Mouse (Mus musculus): ENCODE data around the gene Prom1.

The Prom1 gene

GRCm38 (mm10) chr5:44101231-44102110, at the start of gene Prom1:
Gene Prom1 (minus strand): TSS chr5:44102032.
- TF ChIP-seq GATA4 (IDR thresholded peaks at IDR 0.05; ENCODE audit: insufficient replicate concordance, low read length), result no peak

GRCm38 (mm10) chr5:44147732-44148131, 45.9 kb upstream of the Prom1 start:
- no peak for TF ChIP-seq GATA4 (IDR thresholded peaks at IDR 0.05; ENCODE audit: insufficient replicate concordance, low read length)

GRCm38 (mm10) chr5:44146437-44147332, 44.9 kb upstream of the Prom1 start:
- TF ChIP-seq GATA4 (IDR thresholded peaks at IDR 0.05; ENCODE audit: insufficient replicate concordance, low read length), result no peak

- no peak for TF ChIP-seq GATA4 (IDR thresholded peaks at IDR 0.05; ENCODE audit: insufficient replicate concordance, low read length)
Observed at GRCm38 (mm10) chr5:44143467-44144235, 41.8 kb upstream of the Prom1 start.

GRCm38 (mm10) chr5:44127487-44127886, 25.7 kb upstream of the Prom1 start:
- TF ChIP-seq GATA4 (IDR thresholded peaks at IDR 0.05; ENCODE audit: insufficient replicate concordance, low read length), result no peak

- no peak for TF ChIP-seq GATA4 (IDR thresholded peaks at IDR 0.05; ENCODE audit: insufficient replicate concordance, low read length)
Observed at GRCm38 (mm10) chr5:44121390-44121789, 19.6 kb upstream of the Prom1 start.

- no peak for TF ChIP-seq GATA4 (IDR thresholded peaks at IDR 0.05; ENCODE audit: insufficient replicate concordance, low read length)
Observed at GRCm38 (mm10) chr5:44113138-44113537, 11.3 kb upstream of the Prom1 start.

- no peak for TF ChIP-seq GATA4 (IDR thresholded peaks at IDR 0.05; ENCODE audit: insufficient replicate concordance, low read length)
Observed at GRCm38 (mm10) chr5:44109121-44109520, 7.3 kb upstream of the Prom1 start.

- no peak for TF ChIP-seq GATA4 (IDR thresholded peaks at IDR 0.05; ENCODE audit: insufficient replicate concordance, low read length)
Observed at GRCm38 (mm10) chr5:44108125-44108524, 6.3 kb upstream of the Prom1 start.

- no peak for TF ChIP-seq GATA4 (IDR thresholded peaks at IDR 0.05; ENCODE audit: insufficient replicate concordance, low read length)
Observed at GRCm38 (mm10) chr5:44105192-44105591, 3.4 kb upstream of the Prom1 start.

GRCm38 (mm10) chr5:44104686-44105085, 2.9 kb upstream of the Prom1 start:
- no peak for TF ChIP-seq GATA4 (IDR thresholded peaks at IDR 0.05; ENCODE audit: insufficient replicate concordance, low read length)

- no peak for TF ChIP-seq GATA4 (IDR thresholded peaks at IDR 0.05; ENCODE audit: insufficient replicate concordance, low read length)
Observed at GRCm38 (mm10) chr5:44104120-44104519, 2.3 kb upstream of the Prom1 start.

GRCm38 (mm10) chr5:44103121-44103520, 1.3 kb upstream of the Prom1 start:
- TF ChIP-seq GATA4 (IDR thresholded peaks at IDR 0.05; ENCODE audit: insufficient replicate concordance, low read length), result no peak

GRCm38 (mm10) chr5:44100544-44101230, 1.1 kb downstream of the Prom1 start:
- no peak for TF ChIP-seq GATA4 (IDR thresholded peaks at IDR 0.05; ENCODE audit: insufficient replicate concordance, low read length)

- TF ChIP-seq GATA4 (IDR thresholded peaks at IDR 0.05; ENCODE audit: insufficient replicate concordance, low read length), result no peak
Observed at GRCm38 (mm10) chr5:44100187-44100543, 1.7 kb downstream of the Prom1 start.
